In the genomic region with DNA sequence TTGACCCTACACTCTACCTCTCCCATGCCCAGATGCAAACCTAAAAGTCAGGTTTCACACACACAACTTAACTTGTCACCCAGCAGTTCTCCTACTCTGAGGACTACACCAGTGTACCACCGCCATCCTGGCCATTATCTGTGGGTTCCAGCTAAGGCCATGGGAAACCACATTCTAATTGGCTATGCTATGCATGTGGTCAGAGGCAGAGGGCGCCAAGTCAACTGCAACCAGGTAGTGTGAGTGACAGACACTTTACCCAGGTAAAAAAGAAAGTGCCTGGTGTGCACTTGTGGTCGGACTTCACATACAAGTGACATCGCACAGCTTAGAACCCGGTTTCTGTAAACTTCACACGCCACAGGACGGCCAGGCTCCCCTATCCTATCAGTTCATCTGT, we compare ENCODE assay signal across 9 mouse cellular contexts. TPM values are rescaled to one million over a fixed set of nuclear protein-coding genes. Genes with fewer than 3 reads are reported as not detected.
DNase-seq lines count a peak whose midpoint lies in the region; ATAC-seq lines count a peak whose summit lies in the region.
"Had no signal": no experiment of that assay in that cellular context is flagged by ENCODE, and none has a peak within 500 bp of the region (broad histone marks: within the 10 kb centered on the region; RNA-seq: fewer than 3 reads in every experiment).

No protein-coding gene starts in this region.

- no peak for DNase-seq in cerebellum, adult 8-10 months
- DNase-seq in thymus, postnatal 14 days: peak; percentile 26
- no peak for DNase-seq in thymus, adult 18-20 months
- no peak for DNase-seq in liver, embryonic 11.5 days (ENCODE audit: low spot score)
- peak; percentile 50 for DNase-seq in splenic B cell, adult 2 months (ENCODE audit: low read depth, low spot score)
- no peak for DNase-seq in left cerebral cortex, adult 8-10 months (ENCODE audit: low spot score in 2 of 2)
- DNase-seq in left cerebral cortex, postnatal 25 days (ENCODE audit: low spot score in 2 of 2): no peak

- ATAC-seq in cerebellum, adult (ENCODE audit: insufficient number of reproducible peaks, low FRiP score, low TSS enrichment): 0 out of 2 replicates have a peak, but pooled peaks have one; percentile 37
- peak; percentile 53 for ATAC-seq in liver, embryonic 11.5 days (replicated peaks; ENCODE audit: low FRiP score)

- WGBS in liver, embryonic 11.5 days: 57% methylated on average over 7 of the region's 7 CpGs

- H3K4me3 ChIP-seq in liver, embryonic 11.5 days (ENCODE audit: low read depth, low read length): no peak overlapping the region
- H3K4me3 ChIP-seq: limb, embryonic 12.5 days had no signal

- no peaks in the 10 kb centered on the region for H3K9me3 ChIP-seq in liver, embryonic 11.5 days (ENCODE audit: control insufficient read depth, low read length)
- H3K9me3 ChIP-seq: limb, embryonic 12.5 days had no signal

- no peaks in the 10 kb centered on the region for H3K36me3 ChIP-seq in liver, embryonic 11.5 days (ENCODE audit: control insufficient read depth, insufficient read depth, low read length)
- no peaks in the 10 kb centered on the region for H3K36me3 ChIP-seq in splenic B cell, adult 2 months (ENCODE audit: control insufficient read depth, insufficient read depth, low read length, poor library complexity, severe bottlenecking)

- H3K4me1 ChIP-seq in liver, embryonic 11.5 days (replicated peaks; ENCODE audit: control insufficient read depth, insufficient read depth, low read length): 0 out of 2 replicates have a peak, but pooled peaks cover 3% of the 10 kb centered on the region

- H3K27me3 ChIP-seq in liver, embryonic 11.5 days (replicated peaks; ENCODE audit: control insufficient read depth, insufficient read depth, low read length): peaks cover 25% of the 10 kb centered on the region
- H3K27me3 ChIP-seq in splenic B cell, adult 2 months (ENCODE audit: control insufficient read depth, insufficient read depth, low read length, poor library complexity, severe bottlenecking): no peaks in the 10 kb centered on the region

- no peak overlapping the region for H3K4me2 ChIP-seq in liver, embryonic 11.5 days
- H3K4me2 ChIP-seq: limb, embryonic 12.5 days had no signal

- H3K9ac ChIP-seq in liver, embryonic 11.5 days (ENCODE audit: low read depth, low read length): no peak overlapping the region
- H3K9ac ChIP-seq: limb, embryonic 12.5 days had no signal

- H3K27ac ChIP-seq in liver, embryonic 11.5 days (ENCODE audit: low read depth, low read length): no peak overlapping the region
- H3K27ac ChIP-seq: limb, embryonic 12.5 days had no signal

- intact Hi-C loops in left cerebral cortex, postnatal 25 days (cut with DNase I): no loop called here

RNA-seq across cellular contexts. Expression of a gene that starts 36.3 kb away (rescaled TPM):
- 11.8 and 12.3 TPM in 2 replicates for polyA plus RNA-seq in liver, embryonic 11.5 days (2014; fragmentation: Nextera tagmentation; extraction: Ambion mirVana)
- total RNA-seq in left cerebral cortex, adult 8-10 months (2022): under 1 TPM in 1 of 4 experiments, not detected in 3; 0.55 TPM
- under 1 TPM in 1 of 2 experiments, not detected in 1; 0.71 TPM for total RNA-seq in left cerebral cortex, postnatal 25 days (2021)

RNA-seq across cellular contexts. Expression of a gene that starts 41.0 kb away (rescaled TPM):
- polyA plus RNA-seq in liver, embryonic 11.5 days (2014; fragmentation: Nextera tagmentation; extraction: Ambion mirVana): 5.0 and 7.1 TPM in 2 replicates
- total RNA-seq in left cerebral cortex, adult 8-10 months (2022): 100 to 1,000 TPM; 352 to 438 (median 370) TPM
- total RNA-seq in left cerebral cortex, postnatal 25 days (2021): 100 to 1,000 TPM; 273 to 322 TPM

RNA-seq across cellular contexts. Expression of a gene that starts 57.9 kb away (rescaled TPM):
- polyA plus RNA-seq in liver, embryonic 11.5 days (2014; fragmentation: Nextera tagmentation; extraction: Ambion mirVana): 67.9 and 68.6 TPM in 2 replicates
- total RNA-seq in left cerebral cortex, adult 8-10 months (2022): 1 to 10 TPM; 2.2 to 4.5 (median 3.4) TPM
- 1 to 10 TPM; 2.8 to 3.5 TPM for total RNA-seq in left cerebral cortex, postnatal 25 days (2021)

Comparison
In these comparisons a context has a peak if more than half of its experiments do, and no peak if none do; other contexts are left out.
1. DNase-seq: peak in thymus, postnatal 14 days (single experiment) and splenic B cell, adult 2 months (single experiment); none in cerebellum, adult 8-10 months (single experiment), thymus, adult 18-20 months (0 of 2), liver, embryonic 11.5 days (single experiment), left cerebral cortex, adult 8-10 months (0 of 2) and left cerebral cortex, postnatal 25 days (0 of 2).